Mouse (Mus musculus): ENCODE results near the gene Kazn. TPM values are rescaled to one million over a fixed set of nuclear protein-coding genes. Genes with fewer than 3 reads are reported as not detected.

The Kazn gene
- polyA plus RNA-seq, 1 experiment: 0.05 TPM

DNA sequence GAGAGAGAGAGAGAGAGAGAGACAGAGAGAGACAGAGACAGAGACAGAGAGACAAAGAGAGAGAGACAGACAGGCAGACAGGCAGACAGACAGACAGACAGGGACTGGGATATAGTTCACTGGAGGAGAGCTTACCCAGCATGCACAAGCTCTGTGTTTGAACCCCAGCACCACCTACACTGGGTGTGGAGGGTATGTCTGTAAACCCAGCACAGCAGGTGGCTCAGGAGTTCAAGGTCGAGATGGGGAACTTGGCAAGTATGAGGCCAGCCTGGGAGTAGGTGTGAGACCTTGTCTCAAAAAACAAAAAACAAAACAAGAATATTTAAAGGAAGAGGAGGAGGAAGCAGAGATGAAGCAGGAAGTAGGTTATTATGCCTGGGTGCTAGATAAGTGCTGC lies 162.3 kb downstream of the Kazn start:
- Histone ChIP-seq H3K9me3 (ENCODE audit: control insufficient read depth, low read length) (no peaks in the 10 kb centered on the region), H3K4me1 (ENCODE audit: control insufficient read depth) (no peaks in the 10 kb centered on the region), H3K27me3 (ENCODE audit: control insufficient read depth) (peaks cover 2% of the 10 kb centered on the region; the same call in 1 of the 2 replicates), H3K4me3 (replicated peaks) (no peak overlapping the region), H3K36me3 (ENCODE audit: control insufficient read depth) (no peaks in the 10 kb centered on the region; the same call in 1 of the 2 replicates)
- no peak for TF ChIP-seq TAL1 (IDR thresholded peaks at IDR 0.05; ENCODE audit: low read length)
- no peak for TF ChIP-seq GATA1 (IDR thresholded peaks at IDR 0.05; ENCODE audit: low read length)

- Histone ChIP-seq H3K4me1 (ENCODE audit: control insufficient read depth) (no peaks in the 10 kb centered on the region), H3K9me3 (ENCODE audit: control insufficient read depth, low read length) (no peaks in the 10 kb centered on the region), H3K4me3 (replicated peaks) (no peak overlapping the region), H3K27me3 (ENCODE audit: control insufficient read depth) (peaks cover 6% of the 10 kb centered on the region; the same call in 1 of the 2 replicates), H3K36me3 (ENCODE audit: control insufficient read depth) (no peaks in the 10 kb centered on the region; the same call in 1 of the 2 replicates)
- TF ChIP-seq TAL1 (IDR thresholded peaks at IDR 0.05; ENCODE audit: low read length) (no peak), GATA1 (IDR thresholded peaks at IDR 0.05; ENCODE audit: low read length) (no peak)
These were observed 163.3 kb downstream of the Kazn start for GRCm38 (mm10) chr4:142075931-142076330.

DNA sequence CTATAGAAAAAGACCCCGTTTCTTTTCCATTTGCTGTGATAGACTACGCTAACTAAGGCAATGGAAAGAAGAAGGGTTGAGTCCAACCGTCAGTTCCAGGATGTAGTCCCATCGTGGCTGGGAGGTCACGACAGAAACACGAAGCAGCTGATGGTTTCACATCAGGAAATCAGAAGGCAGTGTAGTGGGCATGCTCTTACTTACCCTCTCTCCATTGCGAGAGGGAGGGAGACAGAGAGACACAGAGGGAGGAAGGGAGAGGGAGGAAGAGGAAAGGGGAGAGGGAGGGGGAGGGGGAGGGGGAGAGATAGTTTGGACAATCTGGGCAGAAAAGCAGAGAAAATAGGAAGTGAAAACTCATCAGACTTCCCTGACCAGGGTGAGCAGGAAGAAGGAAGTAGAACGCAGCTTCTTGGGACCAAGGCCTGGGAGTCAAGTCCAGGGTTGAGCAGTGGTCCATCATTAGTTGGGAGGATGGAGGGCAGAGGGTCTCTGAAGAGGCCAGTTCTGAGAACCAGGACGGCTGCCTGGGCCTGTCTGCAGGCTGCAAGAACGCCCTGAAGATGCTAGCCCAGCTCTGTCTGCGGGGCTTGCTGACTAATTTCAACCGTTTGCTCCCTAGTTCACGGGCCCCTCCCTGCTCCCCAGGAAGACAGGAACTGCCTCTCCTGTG lies 165.0 kb downstream of the Kazn start:
- Histone ChIP-seq H3K4me1 (ENCODE audit: control insufficient read depth) (no peaks in the 10 kb centered on the region), H3K4me3 (replicated peaks) (no peak overlapping the region), H3K36me3 (ENCODE audit: control insufficient read depth) (no peaks in the 10 kb centered on the region), H3K27me3 (ENCODE audit: control insufficient read depth) (peaks cover 8% of the 10 kb centered on the region; the same call in 1 of the 2 replicates), H3K9me3 (ENCODE audit: control insufficient read depth, low read length) (no peaks in the 10 kb centered on the region)
- TF ChIP-seq GATA1 (IDR thresholded peaks at IDR 0.05; ENCODE audit: low read length) (no peak), TAL1 (IDR thresholded peaks at IDR 0.05; ENCODE audit: low read length) (no peak)

- H3K27me3 ChIP-seq (ENCODE audit: control insufficient read depth): peaks cover 8% of the 10 kb centered on the region; the same call in 1 of the 2 replicates
- no peak overlapping the region for H3K4me3 ChIP-seq (replicated peaks)
- no peaks in the 10 kb centered on the region for H3K9me3 ChIP-seq (ENCODE audit: control insufficient read depth, low read length)
- H3K4me1 ChIP-seq (ENCODE audit: control insufficient read depth): peaks cover under 1% of the 10 kb centered on the region
- TF ChIP-seq TAL1 (IDR thresholded peaks at IDR 0.05; ENCODE audit: low read length) (no peak), GATA1 (IDR thresholded peaks at IDR 0.05; ENCODE audit: low read length) (no peak)
- no peaks in the 10 kb centered on the region for H3K36me3 ChIP-seq (ENCODE audit: control insufficient read depth)
These were observed 167.8 kb downstream of the Kazn start for GRCm38 (mm10) chr4:142071243-142071991.

GRCm38 (mm10) chr4:142070840-142071239 lies 168.4 kb downstream of the Kazn start:
- Histone ChIP-seq H3K36me3 (ENCODE audit: control insufficient read depth) (no peaks in the 10 kb centered on the region), H3K4me1 (ENCODE audit: control insufficient read depth) (peaks cover 6% of the 10 kb centered on the region), H3K4me3 (replicated peaks) (no peak overlapping the region), H3K9me3 (ENCODE audit: control insufficient read depth, low read length) (no peaks in the 10 kb centered on the region), H3K27me3 (ENCODE audit: control insufficient read depth) (peaks cover 8% of the 10 kb centered on the region; the same call in 1 of the 2 replicates)
- TF ChIP-seq TAL1 (IDR thresholded peaks at IDR 0.05; ENCODE audit: low read length): no peak
- no peak for TF ChIP-seq GATA1 (IDR thresholded peaks at IDR 0.05; ENCODE audit: low read length)

GRCm38 (mm10) chr4:142068899-142069812 lies 170.0 kb downstream of the Kazn start:
- Histone ChIP-seq H3K36me3 (ENCODE audit: control insufficient read depth) (no peaks in the 10 kb centered on the region), H3K4me1 (ENCODE audit: control insufficient read depth) (peaks cover 19% of the 10 kb centered on the region), H3K27me3 (ENCODE audit: control insufficient read depth) (peaks cover 8% of the 10 kb centered on the region; the same call in 1 of the 2 replicates), H3K4me3 (replicated peaks) (no peak overlapping the region), H3K9me3 (ENCODE audit: control insufficient read depth, low read length) (no peaks in the 10 kb centered on the region)
- no peak for TF ChIP-seq TAL1 (IDR thresholded peaks at IDR 0.05; ENCODE audit: low read length)
- no peak for TF ChIP-seq GATA1 (IDR thresholded peaks at IDR 0.05; ENCODE audit: low read length)

DNA sequence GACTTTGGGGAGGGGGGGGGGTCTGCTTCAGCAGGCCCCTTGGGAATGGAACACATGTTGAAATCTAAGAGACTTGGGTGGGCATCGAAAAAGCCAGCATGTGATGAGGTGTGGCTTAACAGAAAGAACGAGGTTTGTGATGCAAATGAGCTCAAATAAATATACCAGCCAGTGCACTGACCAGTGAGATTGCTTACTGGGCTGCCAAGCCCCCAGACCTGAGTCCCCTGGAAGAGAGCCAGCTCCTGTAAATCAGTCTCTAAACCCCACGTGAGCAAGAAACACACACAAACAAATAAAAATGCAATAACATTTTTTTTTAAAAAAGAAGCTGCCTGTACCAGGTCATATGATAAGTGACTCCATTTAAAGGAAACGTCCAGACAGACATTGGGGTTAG lies 172.6 kb downstream of the Kazn start:
- no peak for TF ChIP-seq TAL1 (IDR thresholded peaks at IDR 0.05; ENCODE audit: low read length)
- no peak for TF ChIP-seq GATA1 (IDR thresholded peaks at IDR 0.05; ENCODE audit: low read length)
- H3K9me3 ChIP-seq (ENCODE audit: control insufficient read depth, low read length): no peaks in the 10 kb centered on the region
- H3K4me3 ChIP-seq (replicated peaks): no peak overlapping the region

DNA sequence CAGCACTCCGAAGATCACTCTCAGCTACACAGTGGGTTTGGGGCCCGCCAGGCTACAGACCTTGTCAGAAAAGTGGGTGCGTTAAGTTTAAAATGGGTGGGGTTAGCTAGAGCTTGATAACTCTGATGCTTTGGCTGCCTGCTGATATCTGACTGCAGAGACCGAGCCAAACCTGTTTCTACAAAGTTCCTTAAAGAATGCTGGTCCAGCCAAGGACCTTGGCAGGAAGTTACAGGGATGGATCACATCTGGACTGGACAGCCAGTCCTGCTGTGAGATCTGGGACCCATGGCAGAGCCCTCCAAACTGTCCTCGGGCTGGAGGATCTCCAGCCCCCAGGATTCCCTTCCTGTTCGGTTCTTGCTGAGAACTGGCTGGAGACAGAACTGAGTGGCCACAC lies 173.4 kb downstream of the Kazn start:
- Histone ChIP-seq H3K4me3 (replicated peaks) (no peak overlapping the region), H3K9me3 (ENCODE audit: control insufficient read depth, low read length) (no peaks in the 10 kb centered on the region), H3K4me1 (ENCODE audit: control insufficient read depth) (peaks cover 23% of the 10 kb centered on the region), H3K27me3 (ENCODE audit: control insufficient read depth) (peaks cover 4% of the 10 kb centered on the region; the same call in 1 of the 2 replicates), H3K36me3 (ENCODE audit: control insufficient read depth) (no peaks in the 10 kb centered on the region)
- TF ChIP-seq TAL1 (IDR thresholded peaks at IDR 0.05; ENCODE audit: low read length) (no peak), GATA1 (IDR thresholded peaks at IDR 0.05; ENCODE audit: low read length) (no peak)

More for the DNA sequence above, 172.6 kb downstream of the Kazn start:
- Histone ChIP-seq H3K4me1 (ENCODE audit: control insufficient read depth) (peaks cover 23% of the 10 kb centered on the region), H3K27me3 (ENCODE audit: control insufficient read depth) (peaks cover 8% of the 10 kb centered on the region; the same call in 1 of the 2 replicates), H3K36me3 (ENCODE audit: control insufficient read depth) (no peaks in the 10 kb centered on the region)

Measured in erythroblast, embryonic 14.5 days (primary cell).